Mouse (Mus musculus): ENCODE measurements at regions not wholly inside any gene's neighbourhood (a gene's known extent, or its start where the extent isn't known, plus 50 kb on each side); places are given as distances from the start of the nearest gene placed in this dataset.

GRCm38 (mm10) chr4:7642878-7643590 is 595.8 kb downstream of the Car8 start:
- no peak for DNase-seq (ENCODE audit: low read depth, low spot score)

- DNase-seq (ENCODE audit: low read depth, low spot score): no peak
These were observed 641.0 kb downstream of the Car8 start for GRCm38 (mm10) chr4:7597671-7598390.

DNA sequence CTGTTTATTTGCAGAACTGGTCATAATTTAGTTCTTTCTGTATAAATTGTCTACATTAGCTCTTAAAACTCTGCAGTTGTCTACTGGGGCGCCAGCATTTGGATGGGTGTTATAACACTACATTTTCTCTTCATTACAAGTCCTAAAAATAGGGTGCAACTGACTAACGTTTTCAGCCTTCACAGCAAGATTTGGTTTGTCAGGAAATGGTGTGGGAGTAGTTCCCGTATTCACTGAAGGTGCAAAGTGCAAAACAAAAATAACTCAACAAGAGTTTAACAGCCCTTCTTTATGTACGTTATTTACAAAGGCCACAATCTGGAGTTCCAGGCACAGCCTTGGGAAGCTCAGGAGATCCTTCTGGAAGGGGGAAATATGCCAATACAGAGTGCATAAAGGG is 642.7 kb downstream of the Car8 start:
- DNase-seq (ENCODE audit: low read depth, low spot score): no peak

DNA sequence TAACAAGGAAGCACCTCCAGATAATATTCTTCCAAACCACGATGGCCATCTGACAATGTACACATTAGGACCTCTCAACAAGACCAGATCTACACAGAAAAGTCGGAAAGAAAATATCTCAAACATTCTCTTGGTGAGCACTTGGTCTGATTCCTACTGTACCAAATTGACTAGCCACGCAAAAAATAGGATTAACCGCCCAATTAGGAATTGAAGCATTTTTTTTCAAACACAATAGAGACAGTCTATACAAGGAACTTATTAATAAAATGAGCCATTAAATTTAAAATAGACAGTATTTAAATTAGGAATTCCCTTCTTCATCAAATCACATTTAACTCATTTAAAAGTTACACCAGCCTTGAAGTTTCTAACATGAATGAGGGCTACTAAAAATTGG is 655.0 kb downstream of the Car8 start:
- DNase-seq (ENCODE audit: low read depth, low spot score): no peak

GRCm38 (mm10) chr4:7581931-7582330 is 656.9 kb downstream of the Car8 start:
- no peak for DNase-seq (ENCODE audit: low read depth, low spot score)

- no peak for DNase-seq (ENCODE audit: low read depth, low spot score)
These were observed 657.5 kb downstream of the Car8 start for GRCm38 (mm10) chr4:7581220-7581916.

DNA sequence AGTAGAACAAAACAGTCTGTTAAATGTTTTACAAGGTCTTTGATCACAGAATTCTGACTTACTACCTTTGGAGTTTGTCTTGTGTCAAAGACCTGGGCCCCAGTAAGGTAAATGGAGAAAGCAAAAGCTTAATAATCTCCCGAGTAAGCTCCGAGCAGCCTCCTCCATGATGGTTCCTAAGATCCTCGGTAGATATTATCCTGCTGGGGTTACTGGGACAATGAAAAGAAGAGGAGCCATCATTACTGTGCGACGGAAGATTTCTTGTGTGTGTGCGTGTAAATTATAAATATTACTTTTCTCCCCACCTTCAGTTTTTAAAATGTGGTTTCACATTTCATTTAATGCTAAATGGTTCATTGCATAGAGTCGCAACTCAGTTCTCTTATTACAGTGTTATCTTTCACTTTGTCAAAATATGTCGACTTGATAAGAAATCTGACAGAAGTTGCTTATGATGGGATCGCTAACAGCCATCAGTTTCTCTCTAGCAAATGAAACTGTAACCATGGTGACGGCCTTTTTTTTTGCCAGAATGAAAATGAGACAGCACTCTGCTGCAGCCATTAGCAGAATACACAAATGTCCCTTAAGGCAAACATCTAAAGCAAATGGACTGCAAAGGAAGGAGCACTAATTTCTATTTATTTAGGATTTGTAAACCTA is 658.2 kb downstream of the Car8 start:
- DNase-seq (ENCODE audit: low read depth, low spot score): no peak

DNA sequence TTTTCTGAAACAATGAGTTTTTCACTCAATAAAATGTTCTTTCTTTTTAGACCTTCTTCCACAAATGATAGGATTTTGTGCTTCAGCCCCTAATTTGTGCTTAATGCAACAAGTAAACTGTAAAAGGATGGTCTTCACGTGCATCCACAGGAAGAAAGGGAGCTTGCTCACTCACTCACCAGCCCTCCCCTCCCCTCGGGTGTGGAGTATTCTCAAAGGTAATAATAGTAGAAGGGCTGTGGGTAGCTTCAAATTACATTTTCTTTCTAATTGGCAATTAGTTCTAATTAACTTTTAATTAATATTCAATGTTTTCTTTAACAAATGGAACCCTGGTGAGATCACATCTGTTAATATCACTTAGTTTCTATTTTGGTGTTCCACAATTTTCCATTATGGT is 664.8 kb downstream of the Car8 start:
- DNase-seq (ENCODE audit: low read depth, low spot score): no peak

DNA sequence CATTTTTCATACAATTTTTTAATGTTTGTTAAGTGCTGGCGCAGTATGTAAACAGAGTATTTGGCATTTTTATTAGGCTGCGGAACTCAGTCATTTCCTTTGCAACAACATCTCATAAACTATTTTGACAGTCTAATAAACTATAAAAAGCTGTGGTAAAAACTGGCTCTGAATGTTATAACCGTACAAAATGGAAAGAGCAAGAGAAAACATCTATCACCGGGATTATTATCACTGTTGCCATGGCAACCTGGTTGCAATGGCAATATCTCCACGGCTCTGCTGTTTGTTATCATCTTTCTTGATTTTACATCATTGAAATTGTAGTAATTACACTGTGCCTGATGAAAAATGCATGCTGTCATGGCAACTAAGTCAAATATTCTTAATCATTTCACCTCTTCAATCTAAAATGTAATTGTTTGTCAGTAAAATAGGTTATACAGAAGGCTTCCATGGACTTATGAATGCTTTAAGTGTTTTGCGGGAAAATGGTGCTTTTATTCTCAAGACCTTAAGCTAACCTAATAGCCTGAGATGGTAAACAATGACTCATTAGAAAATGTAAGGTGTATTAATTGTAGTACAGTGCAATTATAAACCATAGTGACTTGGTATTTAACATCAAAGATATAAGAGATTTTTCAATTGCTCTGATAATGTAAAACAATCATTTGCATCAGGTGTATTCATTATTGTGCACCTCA is 671.0 kb downstream of the Car8 start:
- peak; percentile 17 for DNase-seq (ENCODE audit: low read depth, low spot score)

DNA sequence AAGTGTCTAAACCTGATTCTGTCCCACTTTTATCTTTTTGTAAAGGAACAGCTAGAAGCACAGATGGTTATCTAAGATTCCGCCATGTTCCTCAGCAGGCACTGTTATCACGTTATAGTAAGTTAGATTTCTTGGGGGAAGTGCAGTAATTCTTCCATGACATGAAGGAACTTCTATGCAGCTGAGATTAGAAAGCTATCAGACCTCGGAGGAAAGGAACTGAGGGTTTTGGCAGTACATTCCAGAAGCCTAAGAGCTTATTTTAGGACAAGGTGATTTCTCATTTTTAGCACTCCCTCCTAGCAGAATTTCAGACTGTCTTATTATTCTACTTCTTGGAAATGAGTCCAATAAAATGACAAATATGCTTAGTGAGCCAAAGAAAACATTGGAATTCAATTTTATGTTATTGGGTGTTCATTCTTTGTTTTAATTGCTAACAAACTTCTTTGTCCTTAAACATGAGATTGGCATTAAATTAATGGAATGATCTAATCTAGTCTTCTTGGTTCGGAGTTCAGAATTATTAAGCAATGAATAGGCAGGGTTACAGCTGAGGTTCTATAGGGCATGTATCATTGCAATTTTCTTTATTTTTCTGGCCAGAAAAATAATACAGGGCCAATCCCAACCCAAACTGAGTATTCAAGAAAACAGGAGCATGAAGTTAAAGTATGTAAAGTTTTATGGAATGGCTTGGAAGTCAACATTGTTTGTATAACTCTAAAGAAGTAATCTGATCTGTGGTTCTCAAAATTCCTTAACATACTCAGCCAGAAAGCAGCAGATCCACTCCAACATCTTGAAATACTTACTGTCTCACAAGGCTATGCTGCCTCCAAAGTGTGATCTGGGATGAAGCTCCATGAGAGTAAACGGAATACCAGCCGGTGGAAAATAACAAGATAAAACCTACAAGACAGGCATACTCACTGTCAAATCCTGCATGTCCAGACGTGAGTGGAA is 678.7 kb downstream of the Car8 start:
- peak; percentile 5 for DNase-seq (ENCODE audit: low read depth, low spot score)

DNA sequence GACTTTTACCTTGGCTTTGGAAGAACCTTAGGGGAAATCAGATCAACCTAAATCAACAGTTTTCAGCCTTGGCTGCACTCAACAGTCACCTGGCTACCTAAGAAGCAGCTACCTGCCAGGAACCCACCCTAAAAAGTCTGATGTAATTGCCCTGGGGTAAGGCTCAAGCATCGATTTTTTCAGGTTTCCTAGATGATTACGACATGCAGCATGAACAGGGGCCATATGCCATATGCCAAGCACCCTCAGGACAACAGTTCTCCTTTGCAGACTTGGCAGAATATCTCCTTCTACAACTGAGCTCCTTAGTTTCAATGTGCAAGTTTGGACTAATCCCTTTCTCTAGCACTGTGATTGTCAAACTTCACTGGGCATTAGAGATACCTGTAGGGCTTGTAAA is 680.1 kb downstream of the Car8 start:
- DNase-seq (ENCODE audit: low read depth, low spot score): no peak

- no peak for DNase-seq (ENCODE audit: low read depth, low spot score)
These were observed 704.5 kb downstream of the Car8 start for GRCm38 (mm10) chr4:7534301-7534700.

DNA sequence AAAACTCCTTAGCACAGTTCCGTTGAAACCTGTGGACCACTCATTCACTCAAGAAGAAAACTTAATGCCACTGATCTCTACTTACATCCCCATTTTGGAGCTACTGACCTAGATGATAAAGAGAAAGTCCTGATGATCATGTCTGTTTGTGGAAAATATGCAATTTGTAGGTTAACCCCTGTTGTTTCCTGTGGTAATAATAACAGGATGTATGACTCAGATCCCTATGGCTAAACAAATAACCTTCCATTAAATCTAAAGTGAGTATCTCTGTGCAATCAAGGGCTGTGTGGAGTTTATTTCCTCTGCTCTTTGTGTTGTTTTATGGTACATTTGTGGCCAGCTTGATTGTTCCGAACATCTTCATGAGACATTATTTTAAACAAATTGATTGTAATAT is 711.1 kb downstream of the Car8 start:
- no peak for DNase-seq (ENCODE audit: low read depth, low spot score)

DNA sequence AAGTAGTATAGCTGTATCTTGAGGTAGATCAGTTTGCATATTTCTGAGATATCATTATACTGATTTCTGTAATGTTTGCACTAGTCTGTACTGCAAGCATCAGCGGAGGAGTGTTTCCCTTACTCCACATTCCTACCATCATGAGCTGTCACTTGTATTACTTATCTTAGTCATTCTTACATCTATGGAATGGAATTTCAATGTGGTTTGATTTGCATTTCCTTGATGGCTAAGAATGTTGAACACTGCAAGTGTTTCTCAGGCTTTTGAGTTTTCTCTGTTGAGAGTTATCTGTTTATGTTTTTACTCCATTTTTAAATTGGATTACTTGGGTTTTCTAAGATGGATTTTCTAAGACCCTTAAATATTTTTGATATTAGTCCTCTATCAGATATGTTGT is 725.8 kb downstream of the Car8 start:
- no peak for DNase-seq (ENCODE audit: low read depth, low spot score)

DNA sequence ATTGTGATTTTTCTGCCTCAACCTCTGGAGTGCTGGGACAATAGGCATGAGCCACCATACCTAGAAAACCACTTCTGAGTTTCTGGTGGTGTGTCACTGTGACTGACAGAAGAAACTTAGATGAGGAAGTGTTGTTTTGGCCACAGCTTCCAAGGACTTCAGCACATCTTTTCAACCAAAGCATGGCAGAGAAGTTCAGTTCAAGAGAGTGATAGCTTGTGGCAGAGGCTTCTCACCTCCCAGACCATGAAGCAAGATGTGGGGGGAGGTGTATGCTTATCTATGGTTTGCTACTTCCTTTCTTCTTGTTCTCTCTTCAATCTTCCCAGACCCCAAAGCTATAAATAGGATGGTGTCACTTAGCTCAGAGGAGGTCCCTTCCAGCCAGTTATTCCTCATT is 753.3 kb downstream of the Car8 start:
- DNase-seq (ENCODE audit: low read depth, low spot score): no peak

DNA sequence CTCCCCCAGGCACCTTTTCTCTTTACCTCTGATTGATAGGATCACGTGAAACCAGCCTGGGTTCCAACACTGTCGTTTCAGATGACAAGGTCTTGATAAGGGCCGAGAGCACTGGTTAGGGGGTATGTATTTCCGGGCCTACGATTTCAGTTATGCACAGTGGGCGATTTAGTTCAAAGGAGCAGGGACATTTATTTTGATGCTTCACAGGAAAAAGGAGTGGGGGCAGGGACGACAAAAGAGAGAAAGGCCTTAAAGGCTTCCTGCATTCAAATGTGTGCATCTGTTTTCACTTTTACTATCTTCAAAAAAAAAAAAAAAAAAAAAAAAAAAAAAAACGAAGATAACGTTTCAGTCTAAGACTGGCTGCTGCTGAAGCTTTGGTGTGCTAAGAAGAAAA is 783.7 kb downstream of the Car8 start:
- DNase-seq (ENCODE audit: low read depth, low spot score): peak; percentile 7

GRCm38 (mm10) chr4:7452678-7453077 is 786.2 kb downstream of the Car8 start:
- DNase-seq (ENCODE audit: low read depth, low spot score): no peak

DNA sequence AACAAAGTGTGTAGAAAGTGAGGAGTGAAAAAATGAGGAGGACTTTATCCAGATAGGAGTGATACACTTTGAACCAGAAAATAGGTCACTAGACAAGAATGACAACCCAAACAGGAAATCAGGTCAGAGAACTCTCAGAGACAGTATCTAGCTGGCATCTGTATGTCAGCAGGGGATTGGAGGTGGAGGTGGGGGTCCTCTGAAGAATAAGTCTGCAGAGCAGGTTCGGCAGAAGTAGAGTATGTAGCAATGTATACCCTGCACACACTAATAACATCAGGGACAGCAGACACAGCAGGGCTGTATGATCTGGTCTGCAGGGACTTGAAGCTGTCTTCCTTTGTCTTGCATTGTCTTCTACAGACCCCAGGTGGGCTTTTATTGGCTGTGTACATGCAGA is 787.9 kb downstream of the Car8 start:
- no peak for DNase-seq (ENCODE audit: low read depth, low spot score)

DNA sequence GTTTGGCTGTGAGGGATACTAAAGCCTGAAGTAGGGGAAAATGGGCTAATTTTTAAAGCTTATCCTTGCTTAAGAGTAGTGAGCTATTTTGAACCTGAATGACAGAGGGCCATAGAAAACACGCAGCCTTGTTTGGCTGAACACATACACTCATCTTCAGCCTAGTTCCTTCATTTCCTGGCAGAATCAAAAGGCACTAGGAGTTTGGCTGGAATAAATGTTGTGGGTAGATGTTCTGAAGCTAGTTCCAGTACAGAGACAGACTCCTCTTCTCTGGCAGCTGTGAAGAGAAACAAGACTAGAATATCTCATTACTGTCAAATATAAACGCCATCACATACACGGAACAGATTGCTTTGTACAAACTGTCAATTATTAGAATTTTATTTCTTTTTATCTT is 809.5 kb downstream of the Car8 start:
- no peak for DNase-seq (ENCODE audit: low read depth, low spot score)

DNA sequence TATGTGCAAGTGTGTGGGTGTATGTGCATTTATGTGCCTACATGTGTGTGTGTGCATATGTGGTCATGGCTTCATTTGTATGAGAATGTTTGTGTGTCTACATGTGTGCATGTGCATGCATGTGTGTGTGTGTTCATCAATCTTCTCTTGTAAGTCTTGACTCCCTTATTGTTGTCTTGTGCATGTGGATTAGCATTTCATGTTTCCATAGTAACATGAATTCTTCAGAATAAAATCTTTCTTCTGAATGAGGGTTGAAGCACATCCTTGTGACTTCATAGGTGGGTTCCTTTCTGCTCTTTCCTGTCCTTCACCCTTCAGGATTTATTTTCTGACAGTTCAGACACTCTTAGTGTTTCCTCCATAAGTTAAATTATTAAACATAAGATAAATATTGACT is 814.8 kb downstream of the Car8 start:
- no peak for DNase-seq (ENCODE audit: low read depth, low spot score)

- no peak for DNase-seq (ENCODE audit: low read depth, low spot score)
These were observed 815.6 kb downstream of the Car8 start for GRCm38 (mm10) chr4:7423204-7423603.

All from embryo, embryonic 11.5 days (tissue).